Mouse (Mus musculus): ENCODE results near the gene Mpg. TPM values are rescaled to one million over a fixed set of nuclear protein-coding genes. Genes with fewer than 3 reads are reported as not detected.

Gene Mpg
- polyA plus RNA-seq, 1 experiment, result 15.2 TPM

DNA sequence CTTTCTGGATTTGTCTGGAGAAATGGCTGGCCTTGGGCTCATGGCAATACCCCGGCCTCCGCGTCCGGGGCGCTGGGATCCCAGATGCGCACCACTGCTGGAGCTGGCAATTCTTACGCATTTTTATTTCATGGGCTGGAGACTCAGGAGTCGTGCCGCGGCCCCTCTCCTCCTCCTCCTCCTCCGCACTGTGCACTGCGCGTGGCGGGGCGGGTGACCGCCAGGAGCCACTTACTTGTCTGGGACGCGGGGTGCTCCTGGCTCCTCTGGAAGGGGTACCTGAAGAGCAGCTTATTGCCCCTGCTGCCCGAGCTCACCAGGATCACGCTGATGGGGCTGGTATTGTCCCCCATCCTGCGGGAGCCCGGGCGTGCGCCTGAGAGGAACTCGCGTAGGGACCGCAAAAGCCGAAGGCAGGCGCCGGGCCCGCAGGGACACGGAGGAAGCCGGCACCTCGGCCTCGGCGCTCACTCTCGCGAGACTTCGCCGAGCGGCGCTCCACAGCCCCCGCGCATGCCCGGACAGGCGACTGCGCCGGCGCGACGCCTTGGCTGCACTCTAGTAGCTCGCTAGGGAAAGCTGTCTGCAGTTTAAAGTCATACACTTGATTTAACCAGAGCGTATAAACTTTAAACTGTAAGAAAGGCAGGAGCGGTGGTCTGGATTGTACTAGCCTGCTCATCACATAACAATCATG, 41.0 kb downstream of the Mpg start, which contains the start of gene Nprl3:
Gene Nprl3, minus strand, starts transcription at position 520 of the 697 bp plus-strand sequence.
- under 1% methylated on average over 54 of the region's 54 CpGs for WGBS
- Histone ChIP-seq H3K4me1 (ENCODE audit: control insufficient read depth, insufficient read depth, low read length) (no peaks in the 10 kb centered on the region), H3K27me3 (ENCODE audit: control insufficient read depth, insufficient read depth, low read length) (no peaks in the 10 kb centered on the region), H3K4me3 (replicated peaks; ENCODE audit: insufficient read depth, low read depth, low read length) (peak within 1 kb of the TSS; percentile 98), H3K27ac (ENCODE audit: insufficient read depth, low read length) (peak within 1 kb of the TSS; percentile 96)
- TF ChIP-seq POLR2A (IDR thresholded peaks at IDR 0.05; ENCODE audit: borderline replicate concordance, insufficient read depth, low read length) (peak; percentile 95), CTCF (IDR thresholded peaks at IDR 0.05; ENCODE audit: borderline replicate concordance, insufficient read depth, low read depth, low read length) (no peak)
- DNase-seq, result peak; percentile 96

DNA sequence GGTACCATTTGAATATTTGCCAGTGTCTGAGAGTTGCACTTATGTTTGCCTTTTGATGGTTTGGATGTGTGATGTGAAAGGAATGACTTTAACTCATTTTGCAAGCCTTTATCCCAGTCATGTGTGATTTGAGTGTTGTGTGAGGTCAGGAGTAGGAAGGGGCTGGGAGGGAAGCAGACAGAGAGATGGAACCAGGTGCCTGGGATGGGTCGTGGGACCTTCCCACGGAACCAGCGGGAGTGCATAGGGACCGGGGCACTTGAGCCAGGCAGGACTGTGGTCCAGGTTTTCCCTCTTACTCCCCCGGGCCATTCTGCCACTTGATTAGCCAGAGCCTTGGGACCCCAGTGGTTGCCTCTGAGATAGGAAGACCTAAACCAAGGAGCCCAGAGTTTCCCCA, 41.7 kb downstream of the Mpg start:
- TF ChIP-seq CTCF (IDR thresholded peaks at IDR 0.05; ENCODE audit: borderline replicate concordance, insufficient read depth, low read depth, low read length) (no peak), POLR2A (IDR thresholded peaks at IDR 0.05; ENCODE audit: borderline replicate concordance, insufficient read depth, low read length) (no peak)
- Histone ChIP-seq H3K27ac (ENCODE audit: insufficient read depth, low read length) (no peak overlapping the region), H3K4me3 (replicated peaks; ENCODE audit: insufficient read depth, low read depth, low read length) (peak overlapping the region; percentile 98), H3K4me1 (ENCODE audit: control insufficient read depth, insufficient read depth, low read length) (no peaks in the 10 kb centered on the region), H3K27me3 (ENCODE audit: control insufficient read depth, insufficient read depth, low read length) (no peaks in the 10 kb centered on the region)
- WGBS, result 16% methylated on average over 5 of the region's 5 CpGs
- peak; percentile 18 to 29 for DNase-seq

DNA sequence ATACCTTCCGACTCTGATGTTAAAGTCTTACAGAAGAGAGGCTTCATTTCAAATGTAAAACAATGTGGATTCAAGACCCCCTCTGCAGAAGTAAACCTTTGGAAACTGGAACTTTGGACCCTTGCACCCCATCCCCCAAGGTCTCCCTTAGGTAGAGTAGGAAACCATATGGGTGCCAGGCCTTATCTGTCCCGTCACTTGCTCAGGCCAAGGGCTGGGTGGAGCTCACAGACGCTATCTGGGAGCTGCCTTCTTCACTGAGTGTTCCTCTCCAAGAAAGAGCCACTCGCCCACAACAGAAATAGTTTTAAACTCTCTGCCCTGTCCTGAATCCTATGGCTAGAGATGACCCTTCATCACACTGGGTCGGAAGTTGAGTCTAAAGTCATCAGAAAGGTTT, 42.6 kb downstream of the Mpg start:
- Histone ChIP-seq H3K27me3 (ENCODE audit: control insufficient read depth, insufficient read depth, low read length) (no peaks in the 10 kb centered on the region), H3K4me1 (ENCODE audit: control insufficient read depth, insufficient read depth, low read length) (no peaks in the 10 kb centered on the region), H3K27ac (ENCODE audit: insufficient read depth, low read length) (no peak overlapping the region), H3K4me3 (replicated peaks; ENCODE audit: insufficient read depth, low read depth, low read length) (no peak overlapping the region)
- DNase-seq, result no peak
- 85% methylated on average over 5 of the region's 5 CpGs for WGBS
- TF ChIP-seq POLR2A (IDR thresholded peaks at IDR 0.05; ENCODE audit: borderline replicate concordance, insufficient read depth, low read length) (no peak), CTCF (IDR thresholded peaks at IDR 0.05; ENCODE audit: borderline replicate concordance, insufficient read depth, low read depth, low read length) (no peak)

- no peak overlapping the region for H3K4me3 ChIP-seq (replicated peaks; ENCODE audit: insufficient read depth, low read depth, low read length)
- DNase-seq, result no peak
- no peak for TF ChIP-seq POLR2A (IDR thresholded peaks at IDR 0.05; ENCODE audit: borderline replicate concordance, insufficient read depth, low read length)
- TF ChIP-seq CTCF (IDR thresholded peaks at IDR 0.05; ENCODE audit: borderline replicate concordance, insufficient read depth, low read depth, low read length), result no peak
- no peaks in the 10 kb centered on the region for H3K4me1 ChIP-seq (ENCODE audit: control insufficient read depth, insufficient read depth, low read length)
- H3K27ac ChIP-seq (ENCODE audit: insufficient read depth, low read length), result no peak overlapping the region
- H3K27me3 ChIP-seq (ENCODE audit: control insufficient read depth, insufficient read depth, low read length), result no peaks in the 10 kb centered on the region
- WGBS, result 39% methylated on average over 4 of the region's 4 CpGs
Observed at GRCm38 (mm10) chr11:32271178-32271577, 44.9 kb downstream of the Mpg start.

DNA sequence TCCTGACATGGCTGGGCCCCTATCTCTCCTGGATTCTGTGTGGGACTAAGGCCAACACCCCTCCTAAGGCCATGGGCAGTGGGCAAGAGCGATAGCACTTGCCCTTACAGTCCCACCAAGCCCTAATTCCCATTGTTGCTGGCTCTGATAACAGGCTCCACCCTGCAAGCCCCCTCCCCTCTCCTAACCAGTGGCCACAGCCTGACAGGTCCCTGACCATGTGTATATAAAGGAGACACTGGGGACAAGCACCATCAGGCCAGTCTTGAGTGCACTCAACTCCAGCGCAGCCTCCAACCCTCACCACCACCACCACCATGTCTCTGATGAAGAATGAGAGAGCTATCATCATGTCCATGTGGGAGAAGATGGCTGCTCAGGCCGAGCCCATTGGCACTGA, 50.0 kb downstream of the Mpg start, which contains the start of gene Hba-x:
Gene Hba-x, plus strand, starts transcription at position 54 of the 400 bp plus-strand sequence.
- no peak within 1 kb of the TSS for H3K27ac ChIP-seq (ENCODE audit: insufficient read depth, low read length)
- no peak for DNase-seq
- no peaks in the 10 kb centered on the region for H3K4me1 ChIP-seq (ENCODE audit: control insufficient read depth, insufficient read depth, low read length)
- H3K4me3 ChIP-seq (replicated peaks; ENCODE audit: insufficient read depth, low read depth, low read length), result no peak within 1 kb of the TSS
- H3K27me3 ChIP-seq (ENCODE audit: control insufficient read depth, insufficient read depth, low read length), result no peaks in the 10 kb centered on the region
- TF ChIP-seq CTCF (IDR thresholded peaks at IDR 0.05; ENCODE audit: borderline replicate concordance, insufficient read depth, low read depth, low read length) (no peak), POLR2A (IDR thresholded peaks at IDR 0.05; ENCODE audit: borderline replicate concordance, insufficient read depth, low read length) (no peak)
- 76% methylated on average over 3 of the region's 3 CpGs for WGBS

DNA sequence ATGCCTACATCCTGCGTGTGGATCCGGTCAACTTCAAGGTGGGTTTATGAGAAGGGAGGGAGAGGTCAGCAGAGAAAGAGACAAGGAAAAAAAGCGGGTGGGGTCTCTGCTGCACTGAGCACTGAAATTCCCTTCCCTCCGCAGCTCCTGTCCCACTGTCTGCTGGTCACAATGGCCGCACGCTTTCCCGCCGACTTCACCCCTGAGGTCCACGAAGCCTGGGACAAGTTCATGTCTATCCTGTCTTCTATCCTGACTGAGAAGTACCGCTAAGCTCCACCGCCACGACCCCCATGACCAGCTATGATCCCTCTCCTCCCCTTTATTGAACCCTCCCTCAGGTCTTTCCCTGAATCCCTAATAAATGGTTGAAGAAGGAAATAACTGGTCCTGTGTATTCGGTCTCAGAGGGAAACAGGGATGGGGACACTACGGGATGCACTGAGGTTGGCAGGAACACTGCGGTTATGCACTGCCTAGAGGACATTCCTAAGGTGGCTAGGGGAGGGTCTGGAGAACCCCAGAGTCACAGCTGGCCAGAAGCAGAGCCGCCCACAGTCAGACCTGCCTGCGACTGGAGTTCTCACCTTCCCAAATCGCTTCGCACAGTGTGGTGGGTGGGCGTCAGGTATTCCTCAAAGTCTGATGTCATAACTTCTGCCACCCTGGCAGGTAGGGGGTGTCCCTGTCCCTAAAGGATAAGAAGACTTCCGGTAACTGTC, 51.6 kb downstream of the Mpg start:
- no peak for TF ChIP-seq POLR2A (IDR thresholded peaks at IDR 0.05; ENCODE audit: borderline replicate concordance, insufficient read depth, low read length)
- TF ChIP-seq CTCF (IDR thresholded peaks at IDR 0.05; ENCODE audit: borderline replicate concordance, insufficient read depth, low read depth, low read length), result no peak
- H3K4me3 ChIP-seq (replicated peaks; ENCODE audit: insufficient read depth, low read depth, low read length), result no peak overlapping the region
- 75% methylated on average over 21 of the region's 21 CpGs for WGBS
- H3K27ac ChIP-seq (ENCODE audit: insufficient read depth, low read length), result no peak overlapping the region
- DNase-seq, result no peak
- H3K4me1 ChIP-seq (ENCODE audit: control insufficient read depth, insufficient read depth, low read length), result no peaks in the 10 kb centered on the region
- H3K27me3 ChIP-seq (ENCODE audit: control insufficient read depth, insufficient read depth, low read length), result no peaks in the 10 kb centered on the region

DNA sequence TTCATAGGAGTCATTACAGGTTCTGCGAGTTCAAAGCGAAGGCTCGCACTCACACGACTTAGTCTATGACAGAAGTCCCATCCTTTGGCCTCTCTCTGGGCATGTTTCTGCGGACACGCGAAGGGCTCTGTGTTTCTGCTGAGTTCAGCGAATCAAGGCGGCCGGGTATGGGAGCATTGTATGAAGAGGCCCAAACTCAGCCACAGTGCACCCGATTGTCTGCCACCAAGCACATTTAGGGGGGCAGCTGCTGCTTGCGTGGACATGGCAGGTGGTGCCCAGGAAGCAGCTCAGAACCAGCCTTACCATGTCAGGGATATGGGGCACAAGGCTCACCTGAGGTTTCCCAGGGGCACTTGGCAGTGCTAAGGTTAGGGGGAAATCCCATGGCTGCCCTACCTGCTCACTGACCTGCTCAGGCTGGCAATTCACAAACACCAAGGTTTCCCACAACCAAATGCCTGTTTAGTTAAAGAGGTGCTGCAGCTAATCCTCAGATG, 52.2 kb downstream of the Mpg start:
- no peaks in the 10 kb centered on the region for H3K27me3 ChIP-seq (ENCODE audit: control insufficient read depth, insufficient read depth, low read length)
- H3K4me3 ChIP-seq (replicated peaks; ENCODE audit: insufficient read depth, low read depth, low read length), result no peak overlapping the region
- DNase-seq, result no peak
- H3K4me1 ChIP-seq (ENCODE audit: control insufficient read depth, insufficient read depth, low read length), result no peaks in the 10 kb centered on the region
- H3K27ac ChIP-seq (ENCODE audit: insufficient read depth, low read length), result no peak overlapping the region
- WGBS, result 80% methylated on average over 12 of the region's 12 CpGs
- TF ChIP-seq CTCF (IDR thresholded peaks at IDR 0.05; ENCODE audit: borderline replicate concordance, insufficient read depth, low read depth, low read length) (no peak), POLR2A (IDR thresholded peaks at IDR 0.05; ENCODE audit: borderline replicate concordance, insufficient read depth, low read length) (no peak)
